Comparison of ENCODE assay signal across 8 mouse cellular contexts in the genomic region with DNA sequence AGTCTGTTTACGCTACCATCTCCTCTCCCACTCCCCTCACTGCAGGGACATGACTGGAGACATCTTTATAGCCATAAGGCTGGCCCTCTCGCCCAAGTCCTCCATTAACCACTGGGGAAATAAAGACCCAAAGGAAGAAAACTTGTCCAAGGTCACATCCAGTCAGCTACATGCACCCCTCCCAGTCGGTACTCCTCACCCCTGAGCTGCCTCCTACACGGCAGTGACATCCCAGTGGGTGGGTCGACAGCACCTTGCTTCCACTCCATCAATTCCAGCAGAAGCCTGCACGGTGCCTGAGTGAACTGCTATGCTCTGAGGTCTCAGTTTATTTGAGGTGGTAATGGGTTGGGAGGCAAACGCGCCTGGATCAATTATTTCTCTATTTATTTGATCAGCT. TPM values are rescaled to one million over a fixed set of nuclear protein-coding genes. Genes with fewer than 3 reads are reported as not detected.
DNase-seq lines count a peak whose midpoint lies in the region; ATAC-seq and TF ChIP-seq lines count a peak whose summit lies in the region.

No protein-coding gene starts in this region.

- peak overlapping the region; percentile 71 for H3K4me3 ChIP-seq in layer of hippocampus, adult 2 months
- H3K4me3 ChIP-seq in heart, postnatal 0 days (ENCODE audit: low read depth, low read length) = peak overlapping the region; percentile 85
- H3K4me3 ChIP-seq in macrophage (ENCODE audit: inconsistent target) = peak overlapping the region; percentile 89

- TF ChIP-seq CTCF in layer of hippocampus, adult 2 months (conservative IDR thresholded peaks at IDR 0.05) = no peak
- no peak for TF ChIP-seq CTCF in heart, postnatal 0 days (IDR thresholded peaks at IDR 0.05; ENCODE audit: low read depth)

- peaks cover 19% of the 10 kb centered on the region for H3K36me3 ChIP-seq in heart, postnatal 0 days (replicated peaks; ENCODE audit: control insufficient read depth, insufficient read depth, low read length)
- peaks cover 10% of the 10 kb centered on the region; the same call in 1 of the 2 replicates for H3K36me3 ChIP-seq in macrophage (ENCODE audit: inconsistent target)

- no peak for ATAC-seq in heart, postnatal 0 days (ENCODE audit: insufficient read depth, low read depth)
- ATAC-seq in granulocyte monocyte progenitor cell, adult 5-6 weeks (replicated peaks; ENCODE audit: poor library complexity, severe bottlenecking) = no peak
- ATAC-seq in inflammation-experienced regulatory T-cells, adult 6 months = no peak

- no peak for DNase-seq in layer of hippocampus, adult 2 months (ENCODE audit: low spot score in 2 of 2)
- DNase-seq in layer of hippocampus, adult 18-20 months (ENCODE audit: low spot score in 2 of 2) = no peak
- peak; percentile 14 for DNase-seq in c-Kit-positive CD71-positive TER-119-positive erythroid progenitor cells, embryonic 14.5 days (ENCODE audit: low spot score)
- no peak for DNase-seq in heart, postnatal 0 days (ENCODE audit: low spot score)
- no peak for DNase-seq in right cerebral cortex, postnatal 14 days

- WGBS in heart, postnatal 0 days = 21% methylated on average over 8 of the region's 8 CpGs
- WGBS in macrophage (ENCODE audit: missing documents) = 15% methylated on average over 8 of the region's 8 CpGs

- H3K4me1 ChIP-seq in heart, postnatal 0 days (ENCODE audit: control insufficient read depth, insufficient read depth) = peaks cover 14% of the 10 kb centered on the region

- H3K27me3 ChIP-seq in heart, postnatal 0 days (ENCODE audit: control insufficient read depth, insufficient read depth, low read length) = no peaks in the 10 kb centered on the region

- H3K9ac ChIP-seq in heart, postnatal 0 days (replicated peaks; ENCODE audit: low read depth, low read length) = peak overlapping the region; percentile 93

- H3K27ac ChIP-seq in layer of hippocampus, adult 2 months = peak overlapping the region; percentile 86
- H3K27ac ChIP-seq in heart, postnatal 0 days (ENCODE audit: low read depth) = no peak overlapping the region; the same call in 1 of the 2 replicates
- H3K27ac ChIP-seq in macrophage = no peak overlapping the region

- no peaks in the 10 kb centered on the region for H3K9me3 ChIP-seq in heart, postnatal 0 days (replicated peaks; ENCODE audit: control insufficient read depth, low read length)

- H3K4me2 ChIP-seq in heart, postnatal 0 days (ENCODE audit: low read depth, low read length) = peak overlapping the region; percentile 93

- no peak for TF ChIP-seq EP300 in heart, postnatal 0 days (IDR thresholded peaks at IDR 0.05; ENCODE audit: low read depth)

- peaks cover 59% of the 10 kb centered on the region for H3K79me2 ChIP-seq in macrophage (ENCODE audit: inconsistent target)

RNA-seq across cellular contexts. Expression of a gene that starts 0.9 kb away (rescaled TPM):
- 100 to 1,000 TPM; 136 to 151 TPM for total RNA-seq in layer of hippocampus, adult 2 months (2021)
- 100 to 1,000 TPM; 133 to 143 TPM for total RNA-seq in layer of hippocampus, adult 18-20 months (2021)
- total RNA-seq in heart, postnatal 0 days (2014; rRNA removed; ENCODE audit: low replicate concordance) = 97.9 and 128 TPM in 2 replicates
- 68.5 and 71.5 TPM in 2 replicates for polyA plus RNA-seq in heart, postnatal 0 days (2015; fragmentation: Nextera tagmentation; extraction: Ambion mirVana)
- 10 to 100 TPM; 18.3 to 69.4 (median 43.8) TPM for total RNA-seq in macrophage (2018; cell fraction: chromatin; rRNA removed)
- 100 to 1,000 TPM in 19 of 26 experiments, 10 to 100 TPM in 7; 75.5 to 147 (median 110) TPM for total RNA-seq in macrophage (2018; cell fraction: cytosol; rRNA removed)
- 100 to 1,000 TPM in 10 of 26 experiments, 10 to 100 TPM in 16; 49.4 to 161 (median 93.3) TPM for total RNA-seq in macrophage (2018; cell fraction: nucleus; rRNA removed)
- polyA plus RNA-seq in macrophage (2018) = 90.5 to 113 TPM (median 108 TPM) in 3 replicates
- 29.9 and 41.7 TPM in 2 replicates for total RNA-seq in granulocyte monocyte progenitor cell, adult 5-6 weeks (2014; fragmentation: Nextera tagmentation)
- 32.0 and 36.5 TPM in 2 replicates for total RNA-seq in granulocyte monocyte progenitor cell, adult 5-6 weeks (2017)
- polyA plus RNA-seq in inflammation-experienced regulatory T-cells, adult 6 months (2017; shearing (Covaris generic)) = 10 to 100 TPM; 21.4 to 44.1 (median 27.2) TPM

RNA-seq across cellular contexts. Expression of a gene that starts 13.8 kb away (rescaled TPM):
- total RNA-seq in layer of hippocampus, adult 2 months (2021) = not detected
- total RNA-seq in layer of hippocampus, adult 18-20 months (2021) = not detected
- total RNA-seq in heart, postnatal 0 days (2014; rRNA removed; ENCODE audit: low replicate concordance) = not detected in 2 replicates
- polyA plus RNA-seq in heart, postnatal 0 days (2015; fragmentation: Nextera tagmentation; extraction: Ambion mirVana) = 0.22 and 0.78 TPM in 2 replicates
- total RNA-seq in macrophage (2018; cell fraction: chromatin; rRNA removed) = 1 to 10 TPM in 11 of 26 experiments, not detected in 15; 1.3 to 3.4 (median 2.2) TPM
- total RNA-seq in macrophage (2018; cell fraction: cytosol; rRNA removed) = 10 to 100 TPM; 21.6 to 44.6 (median 31.8) TPM
- 10 to 100 TPM in 4 of 26 experiments, 1 to 10 TPM in 22; 2.1 to 15.0 (median 5.5) TPM for total RNA-seq in macrophage (2018; cell fraction: nucleus; rRNA removed)
- 31.8 to 82.7 TPM (median 33.3 TPM) in 3 replicates for polyA plus RNA-seq in macrophage (2018)
- total RNA-seq in granulocyte monocyte progenitor cell, adult 5-6 weeks (2014; fragmentation: Nextera tagmentation) = 3.3 and 5.9 TPM in 2 replicates
- 1.3 TPM in 1 of 2 replicates, not detected in the other for total RNA-seq in granulocyte monocyte progenitor cell, adult 5-6 weeks (2017)
- polyA plus RNA-seq in inflammation-experienced regulatory T-cells, adult 6 months (2017; shearing (Covaris generic)) = not detected

RNA-seq across cellular contexts. Expression of a gene that starts 17.3 kb away (rescaled TPM):
- not detected for total RNA-seq in layer of hippocampus, adult 2 months (2021)
- total RNA-seq in layer of hippocampus, adult 18-20 months (2021) = not detected
- total RNA-seq in heart, postnatal 0 days (2014; rRNA removed; ENCODE audit: low replicate concordance) = 0.31 TPM in 1 of 2 replicates, not detected in the other
- not detected in 2 replicates for polyA plus RNA-seq in heart, postnatal 0 days (2015; fragmentation: Nextera tagmentation; extraction: Ambion mirVana)
- total RNA-seq in macrophage (2018; cell fraction: chromatin; rRNA removed) = 1 to 10 TPM in 1 of 26 experiments, not detected in 25; 2.2 TPM
- 1 to 10 TPM in 1 of 26 experiments, under 1 TPM in 1, not detected in 24; 0.49 to 1.2 TPM for total RNA-seq in macrophage (2018; cell fraction: cytosol; rRNA removed)
- not detected for total RNA-seq in macrophage (2018; cell fraction: nucleus; rRNA removed)
- polyA plus RNA-seq in macrophage (2018) = not detected in 3 replicates
- not detected in 2 replicates for total RNA-seq in granulocyte monocyte progenitor cell, adult 5-6 weeks (2014; fragmentation: Nextera tagmentation)
- total RNA-seq in granulocyte monocyte progenitor cell, adult 5-6 weeks (2017) = not detected in 2 replicates
- polyA plus RNA-seq in inflammation-experienced regulatory T-cells, adult 6 months (2017; shearing (Covaris generic)) = not detected

RNA-seq across cellular contexts. Expression of a gene that starts 17.3 kb away (rescaled TPM):
- total RNA-seq in layer of hippocampus, adult 2 months (2021) = not detected
- not detected for total RNA-seq in layer of hippocampus, adult 18-20 months (2021)
- total RNA-seq in heart, postnatal 0 days (2014; rRNA removed; ENCODE audit: low replicate concordance) = not detected in 2 replicates
- 0.18 TPM in 2 replicates for polyA plus RNA-seq in heart, postnatal 0 days (2015; fragmentation: Nextera tagmentation; extraction: Ambion mirVana)
- under 1 TPM in 1 of 26 experiments, not detected in 25; 0.33 TPM for total RNA-seq in macrophage (2018; cell fraction: chromatin; rRNA removed)
- total RNA-seq in macrophage (2018; cell fraction: cytosol; rRNA removed) = 1 to 10 TPM in 1 of 26 experiments, under 1 TPM in 19, not detected in 6; 0.27 to 1.0 (median 0.52) TPM
- total RNA-seq in macrophage (2018; cell fraction: nucleus; rRNA removed) = not detected
- 1.1 TPM in 1 of 3 replicates, not detected in the others for polyA plus RNA-seq in macrophage (2018)
- total RNA-seq in granulocyte monocyte progenitor cell, adult 5-6 weeks (2014; fragmentation: Nextera tagmentation) = not detected in 2 replicates
- not detected in 2 replicates for total RNA-seq in granulocyte monocyte progenitor cell, adult 5-6 weeks (2017)
- 1 to 10 TPM in 2 of 3 experiments, not detected in 1; 1.0 to 1.4 TPM for polyA plus RNA-seq in inflammation-experienced regulatory T-cells, adult 6 months (2017; shearing (Covaris generic))

RNA-seq across cellular contexts. Expression of a gene that starts 28.5 kb away (rescaled TPM):
- 1 to 10 TPM; 3.1 to 3.5 TPM for total RNA-seq in layer of hippocampus, adult 2 months (2021)
- total RNA-seq in layer of hippocampus, adult 18-20 months (2021) = 1 to 10 TPM; 5.8 to 8.7 TPM
- not detected in 2 replicates for total RNA-seq in heart, postnatal 0 days (2014; rRNA removed; ENCODE audit: low replicate concordance)
- 8.2 and 10.8 TPM in 2 replicates for polyA plus RNA-seq in heart, postnatal 0 days (2015; fragmentation: Nextera tagmentation; extraction: Ambion mirVana)
- total RNA-seq in macrophage (2018; cell fraction: chromatin; rRNA removed) = 1 to 10 TPM in 1 of 26 experiments, not detected in 25; 2.8 TPM
- 1 to 10 TPM in 25 of 26 experiments, under 1 TPM in 1; 0.93 to 9.2 (median 2.6) TPM for total RNA-seq in macrophage (2018; cell fraction: cytosol; rRNA removed)
- 1 to 10 TPM in 8 of 26 experiments, not detected in 18; 1.8 to 6.1 (median 2.3) TPM for total RNA-seq in macrophage (2018; cell fraction: nucleus; rRNA removed)
- polyA plus RNA-seq in macrophage (2018) = 4.3 to 4.7 TPM (median 4.4 TPM) in 3 replicates
- total RNA-seq in granulocyte monocyte progenitor cell, adult 5-6 weeks (2014; fragmentation: Nextera tagmentation) = 10.3 and 17.9 TPM in 2 replicates
- 0.57 and 10.6 TPM in 2 replicates for total RNA-seq in granulocyte monocyte progenitor cell, adult 5-6 weeks (2017)
- polyA plus RNA-seq in inflammation-experienced regulatory T-cells, adult 6 months (2017; shearing (Covaris generic)) = 1 to 10 TPM in 1 of 3 experiments, not detected in 2; 1.2 TPM
